Mouse (Mus musculus): ENCODE data around the gene Grk6.

The Grk6 gene

GRCm38 (mm10) chr13:55486916-55487577 is 42.2 kb downstream of the Grk6 start:
- DNase-seq = no peak

GRCm38 (mm10) chr13:55487578-55488498 is 43.0 kb downstream of the Grk6 start, which contains the start of gene Dbn1:
TSS of gene Dbn1 (minus strand) at chr13:55488111.
- no peak for DNase-seq

GRCm38 (mm10) chr13:55494257-55494656 is 49.4 kb downstream of the Grk6 start:
- no peak for DNase-seq

- peak; percentile 56 to 66 for DNase-seq
Measured at GRCm38 (mm10) chr13:55494883-55495621, 50.2 kb downstream of the Grk6 start.

GRCm38 (mm10) chr13:55495702-55496101 is 50.8 kb downstream of the Grk6 start:
- DNase-seq = no peak

- DNase-seq = no peak
Measured at GRCm38 (mm10) chr13:55496661-55497060, 51.8 kb downstream of the Grk6 start.

- DNase-seq = no peak
Measured at GRCm38 (mm10) chr13:55498906-55499305, 54.0 kb downstream of the Grk6 start.

GRCm38 (mm10) chr13:55500575-55500974 is 55.7 kb downstream of the Grk6 start:
- peak; percentile 74 to 82 for DNase-seq

GRCm38 (mm10) chr13:55502405-55502804 is 57.5 kb downstream of the Grk6 start:
- DNase-seq = no peak

GRCm38 (mm10) chr13:55504390-55504789 is 59.5 kb downstream of the Grk6 start:
- no peak for DNase-seq

- DNase-seq = no peak
Measured at GRCm38 (mm10) chr13:55505810-55506209, 60.9 kb downstream of the Grk6 start.

- no peak for DNase-seq
Measured at GRCm38 (mm10) chr13:55506697-55507096, 61.8 kb downstream of the Grk6 start.

- no peak for DNase-seq
Measured at GRCm38 (mm10) chr13:55507877-55508276, 63.0 kb downstream of the Grk6 start.

GRCm38 (mm10) chr13:55508531-55508930 is 63.7 kb downstream of the Grk6 start:
- no peak for DNase-seq

GRCm38 (mm10) chr13:55510332-55510667 is 65.4 kb downstream of the Grk6 start:
- peak in 1 of 2 experiments; percentile 39 for DNase-seq
